Mouse (Mus musculus): ENCODE results near the gene Dok3. TPM values are rescaled to one million over a fixed set of nuclear protein-coding genes. Genes with fewer than 3 reads are reported as not detected.

The Dok3 gene
- polyA plus RNA-seq, 1 experiment: 7.7 TPM

DNA sequence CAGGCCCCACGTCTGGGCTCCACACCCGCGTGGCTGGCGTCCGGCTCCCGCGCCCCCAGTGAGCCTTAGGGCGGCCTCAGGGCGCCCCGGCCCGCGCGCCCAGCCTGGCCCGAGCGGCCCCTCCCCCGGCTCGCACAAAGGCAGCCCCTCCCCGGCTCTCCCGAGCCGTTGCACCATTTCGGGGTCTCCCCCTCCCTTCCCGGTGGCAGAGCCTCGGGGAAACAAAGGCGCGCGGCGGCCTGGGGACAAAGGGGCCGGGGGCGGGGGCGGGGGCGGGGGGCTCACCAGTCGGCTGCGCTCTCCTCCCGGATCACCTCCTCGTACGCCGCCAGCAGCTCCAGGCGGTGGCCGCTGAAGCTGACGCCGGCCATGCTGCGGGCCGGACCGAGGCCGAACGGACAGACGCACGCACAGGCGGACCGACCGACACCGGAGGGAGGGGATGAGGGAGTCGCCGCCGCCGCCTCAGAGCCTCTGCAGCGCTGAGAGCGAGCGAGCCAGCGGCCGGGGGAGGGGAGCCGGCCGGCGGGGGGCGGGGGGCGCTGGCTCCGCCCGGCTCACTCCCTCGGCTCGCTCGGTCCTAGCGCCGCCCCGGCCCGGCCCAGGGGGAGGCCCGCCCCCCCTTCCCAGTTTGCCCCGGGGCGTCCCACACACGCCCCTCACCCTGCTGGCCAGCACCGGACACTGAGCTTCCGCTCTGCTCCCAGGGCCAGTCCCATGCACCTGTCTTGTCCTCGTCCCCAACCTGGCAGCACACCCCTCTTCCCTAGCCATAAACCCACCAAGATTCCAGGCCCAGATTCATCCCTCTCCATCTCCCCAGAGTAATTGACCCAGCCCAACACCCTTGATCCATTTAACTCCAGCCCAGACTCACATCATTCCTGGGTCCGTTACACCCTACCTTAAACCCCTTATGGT lies 41.3 kb downstream of the Dok3 start, which contains the start of gene Dbn1:
Dbn1 (minus strand) TSS at position 534 of the 921 bp plus-strand sequence.
- Histone ChIP-seq H3K36me3 (ENCODE audit: control insufficient read depth, insufficient read depth, low read length) (no peaks in the 10 kb centered on the region), H3K27me3 (replicated peaks; ENCODE audit: control insufficient read depth, insufficient read depth, low read length) (0 out of 2 replicates have a peak, but pooled peaks cover 1% of the 10 kb centered on the region), H3K4me3 (ENCODE audit: insufficient read depth, low read depth, low read length) (peak within 1 kb of the TSS; percentile 68), H3K27ac (ENCODE audit: insufficient read depth, low read depth, low read length) (no peak within 1 kb of the TSS), H3K4me1 (ENCODE audit: control insufficient read depth, insufficient read depth, low read length) (no peaks in the 10 kb centered on the region)
- DNase-seq: no peak
- WGBS: 2% methylated on average over 80 of the region's 83 CpGs
- TF ChIP-seq CTCF (conservative IDR thresholded peaks at IDR 0.05; ENCODE audit: insufficient read depth, insufficient read length, low read depth, low read length): no peak
- TF ChIP-seq POLR2A (IDR thresholded peaks at IDR 0.05; ENCODE audit: low read depth, low read length): no peak

- no peak for DNase-seq
- Histone ChIP-seq H3K4me1 (ENCODE audit: control insufficient read depth, insufficient read depth, low read length) (no peaks in the 10 kb centered on the region), H3K4me3 (ENCODE audit: insufficient read depth, low read depth, low read length) (peak overlapping the region; percentile 68), H3K36me3 (ENCODE audit: control insufficient read depth, insufficient read depth, low read length) (no peaks in the 10 kb centered on the region), H3K27me3 (replicated peaks; ENCODE audit: control insufficient read depth, insufficient read depth, low read length) (0 out of 2 replicates have a peak, but pooled peaks cover 1% of the 10 kb centered on the region), H3K27ac (ENCODE audit: insufficient read depth, low read depth, low read length) (no peak overlapping the region)
- WGBS: 3% methylated on average over 29 of the region's 29 CpGs
- TF ChIP-seq POLR2A (IDR thresholded peaks at IDR 0.05; ENCODE audit: low read depth, low read length): no peak
- TF ChIP-seq CTCF (conservative IDR thresholded peaks at IDR 0.05; ENCODE audit: insufficient read depth, insufficient read length, low read depth, low read length): no peak
These were observed 42.0 kb downstream of the Dok3 start for GRCm38 (mm10) chr13:55486916-55487577.

DNA sequence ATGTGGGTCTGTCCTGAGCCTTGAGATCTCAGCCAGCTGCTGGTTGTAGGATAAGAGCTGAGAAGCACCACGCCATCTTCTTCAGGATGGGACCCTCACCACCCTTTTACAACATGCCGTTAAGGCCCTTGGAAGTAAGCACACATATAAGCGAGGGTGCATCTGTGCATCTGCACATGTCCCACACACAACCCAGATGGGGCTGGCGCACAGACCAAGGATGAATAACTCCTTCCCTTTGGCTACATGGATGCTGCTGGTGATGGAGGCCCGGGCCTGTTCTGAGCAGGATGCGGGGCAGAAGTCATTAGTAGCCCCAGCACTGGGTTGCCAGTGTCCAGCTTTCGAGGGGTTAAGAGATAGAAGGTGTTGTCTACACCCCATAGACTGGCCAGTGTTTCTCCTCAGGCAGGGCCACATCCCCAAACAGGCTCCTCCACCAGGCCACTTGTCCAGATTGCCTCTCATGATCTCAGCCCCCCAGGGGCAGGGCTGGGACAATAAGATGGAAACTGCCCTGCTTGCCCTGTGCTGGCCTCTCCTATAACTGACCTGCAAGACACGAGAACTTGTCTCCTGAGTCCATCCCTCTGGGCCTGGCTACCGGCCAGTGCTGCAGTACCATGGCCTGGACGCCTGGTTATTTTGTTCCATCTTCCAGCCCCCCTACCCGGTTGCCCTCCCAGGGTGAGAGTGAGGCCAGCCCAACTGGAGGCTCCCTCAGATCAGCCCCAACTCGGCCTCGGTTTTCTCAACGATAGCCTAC lies 42.9 kb downstream of the Dok3 start:
- 48% methylated on average over 14 of the region's 14 CpGs for WGBS

GRCm38 (mm10) chr13:55484520-55485088 lies 44.5 kb downstream of the Dok3 start:
- H3K4me1 ChIP-seq (ENCODE audit: control insufficient read depth, insufficient read depth, low read length): no peaks in the 10 kb centered on the region
- WGBS: 66% methylated on average over 7 of the region's 7 CpGs
- no peaks in the 10 kb centered on the region for H3K36me3 ChIP-seq (ENCODE audit: control insufficient read depth, insufficient read depth, low read length)
- no peak for DNase-seq
- H3K27ac ChIP-seq (ENCODE audit: insufficient read depth, low read depth, low read length): no peak overlapping the region
- TF ChIP-seq CTCF (conservative IDR thresholded peaks at IDR 0.05; ENCODE audit: insufficient read depth, insufficient read length, low read depth, low read length) (no peak), POLR2A (IDR thresholded peaks at IDR 0.05; ENCODE audit: low read depth, low read length) (no peak)
- 0 out of 2 replicates have a peak, but pooled peaks cover 1% of the 10 kb centered on the region for H3K27me3 ChIP-seq (replicated peaks; ENCODE audit: control insufficient read depth, insufficient read depth, low read length)
- H3K4me3 ChIP-seq (ENCODE audit: insufficient read depth, low read depth, low read length): no peak overlapping the region

More for the DNA sequence above, 42.9 kb downstream of the Dok3 start:
- DNase-seq: no peak
- H3K27me3 ChIP-seq (replicated peaks; ENCODE audit: control insufficient read depth, insufficient read depth, low read length): 0 out of 2 replicates have a peak, but pooled peaks cover 1% of the 10 kb centered on the region
- H3K4me3 ChIP-seq (ENCODE audit: insufficient read depth, low read depth, low read length): no peak overlapping the region
- H3K36me3 ChIP-seq (ENCODE audit: control insufficient read depth, insufficient read depth, low read length): no peaks in the 10 kb centered on the region
- no peak overlapping the region for H3K27ac ChIP-seq (ENCODE audit: insufficient read depth, low read depth, low read length)
- H3K4me1 ChIP-seq (ENCODE audit: control insufficient read depth, insufficient read depth, low read length): no peaks in the 10 kb centered on the region
- TF ChIP-seq POLR2A (IDR thresholded peaks at IDR 0.05; ENCODE audit: low read depth, low read length): no peak
- TF ChIP-seq CTCF (conservative IDR thresholded peaks at IDR 0.05; ENCODE audit: insufficient read depth, insufficient read length, low read depth, low read length): no peak

- no peak for DNase-seq
- H3K4me1 ChIP-seq (ENCODE audit: control insufficient read depth, insufficient read depth, low read length): no peaks in the 10 kb centered on the region
- TF ChIP-seq CTCF (conservative IDR thresholded peaks at IDR 0.05; ENCODE audit: insufficient read depth, insufficient read length, low read depth, low read length) (no peak), POLR2A (IDR thresholded peaks at IDR 0.05; ENCODE audit: low read depth, low read length) (no peak)
These were observed 45.5 kb downstream of the Dok3 start for GRCm38 (mm10) chr13:55483593-55483992.

GRCm38 (mm10) chr13:55483071-55483470 lies 46.0 kb downstream of the Dok3 start:
- Histone ChIP-seq H3K27me3 (replicated peaks; ENCODE audit: control insufficient read depth, insufficient read depth, low read length) (0 out of 2 replicates have a peak, but pooled peaks cover 1% of the 10 kb centered on the region), H3K36me3 (ENCODE audit: control insufficient read depth, insufficient read depth, low read length) (no peaks in the 10 kb centered on the region), H3K27ac (ENCODE audit: insufficient read depth, low read depth, low read length) (peak overlapping the region; percentile 27; the same call in 1 of the 2 replicates), H3K4me1 (ENCODE audit: control insufficient read depth, insufficient read depth, low read length) (no peaks in the 10 kb centered on the region), H3K4me3 (ENCODE audit: insufficient read depth, low read depth, low read length) (no peak overlapping the region)
- no peak for DNase-seq
- WGBS: 50% methylated on average over 9 of the region's 9 CpGs
- TF ChIP-seq CTCF (conservative IDR thresholded peaks at IDR 0.05; ENCODE audit: insufficient read depth, insufficient read length, low read depth, low read length): no peak
- no peak for TF ChIP-seq POLR2A (IDR thresholded peaks at IDR 0.05; ENCODE audit: low read depth, low read length)

More at GRCm38 (mm10) chr13:55483593-55483992, 45.5 kb downstream of the Dok3 start:
- Histone ChIP-seq H3K27ac (ENCODE audit: insufficient read depth, low read depth, low read length) (no peak overlapping the region), H3K4me3 (ENCODE audit: insufficient read depth, low read depth, low read length) (no peak overlapping the region), H3K27me3 (replicated peaks; ENCODE audit: control insufficient read depth, insufficient read depth, low read length) (0 out of 2 replicates have a peak, but pooled peaks cover 1% of the 10 kb centered on the region), H3K36me3 (ENCODE audit: control insufficient read depth, insufficient read depth, low read length) (no peaks in the 10 kb centered on the region)
- 34% methylated on average over 15 of the region's 15 CpGs for WGBS
